Mouse (Mus musculus) limb, embryonic 11.5 days (tissue): ENCODE results near the gene Pcbd1. TPM values are rescaled to one million over a fixed set of nuclear protein-coding genes. Genes with fewer than 3 reads are reported as not detected.

Experiments used
- microRNA-seq: library from miRNA; unstranded; fragments of <30 nt; microRNA quantifications from one replicate; pipeline ENCODE4, GENCODE M21; 2016
- polyA plus RNA-seq: library from polyadenylated mRNA; unstranded; fragments of >200 nt; fragmentation: Nextera tagmentation; extraction: Ambion mirVana; gene quantifications from 2 replicates; pipeline ENCODE4 v1.2.1, GENCODE M21; 2014

The Pcbd1 gene
- polyA plus RNA-seq, 1 experiment from 2014 or later, result 21.8 TPM

Small RNA genes within 50 kb of the gene (microRNA-seq; reads per million reads assigned to microRNA genes)
- gene Gm44308, result not detected

Other genes with a start within 250 kb of the Pcbd1 start
- gene Sgpl1, start 58.4 kb downstream of the Pcbd1 start, polyA plus RNA-seq, result 86.9 and 91.0 TPM in 2 replicates
- not detected in 2 replicates for gene Tbata, start 82.6 kb downstream of the Pcbd1 start, polyA plus RNA-seq
- gene Adamts14, start 184.1 kb downstream of the Pcbd1 start, polyA plus RNA-seq, result 0.55 and 0.88 TPM in 2 replicates
- gene Prf1, start 208.5 kb downstream of the Pcbd1 start, polyA plus RNA-seq, result 0.10 TPM in 1 of 2 replicates, not detected in the other